Mouse (Mus musculus) hematopoietic stem cell, adult 5-6 weeks (primary cell): ENCODE results near the gene Dok7. TPM values are rescaled to one million over a fixed set of nuclear protein-coding genes. Genes with fewer than 3 reads are reported as not detected.

Experiments used
- ATAC-seq, 2 experiments: fragments of 125-278 bp in 1 of 2; replicated peaks in 1 of 2; 2 replicates each; pipeline ENCODE4 v1.8.0; 2016 to 2017; ENCODE audit warnings: inconsistent platforms in 2 of 2, mild to moderate bottlenecking in 2 of 2, moderate number of reproducible peaks in 2 of 2, low read depth in 1 of 2, moderate TSS enrichment in 1 of 2; ENCODE audit not compliant: low FRiP score in 2 of 2, poor library complexity in 2 of 2, severe bottlenecking in 2 of 2, insufficient read depth in 1 of 2, low TSS enrichment in 1 of 2
- total RNA-seq: library from RNA; stranded (forward); fragments of 172-1452, 232-1000 nt; gene quantifications from 2 replicates; pipeline ENCODE4 v1.2.3, GENCODE M21; 2017

Gene Dok7
- 0.31 TPM in 1 of 2 replicates, not detected in the other for total RNA-seq

DNA sequence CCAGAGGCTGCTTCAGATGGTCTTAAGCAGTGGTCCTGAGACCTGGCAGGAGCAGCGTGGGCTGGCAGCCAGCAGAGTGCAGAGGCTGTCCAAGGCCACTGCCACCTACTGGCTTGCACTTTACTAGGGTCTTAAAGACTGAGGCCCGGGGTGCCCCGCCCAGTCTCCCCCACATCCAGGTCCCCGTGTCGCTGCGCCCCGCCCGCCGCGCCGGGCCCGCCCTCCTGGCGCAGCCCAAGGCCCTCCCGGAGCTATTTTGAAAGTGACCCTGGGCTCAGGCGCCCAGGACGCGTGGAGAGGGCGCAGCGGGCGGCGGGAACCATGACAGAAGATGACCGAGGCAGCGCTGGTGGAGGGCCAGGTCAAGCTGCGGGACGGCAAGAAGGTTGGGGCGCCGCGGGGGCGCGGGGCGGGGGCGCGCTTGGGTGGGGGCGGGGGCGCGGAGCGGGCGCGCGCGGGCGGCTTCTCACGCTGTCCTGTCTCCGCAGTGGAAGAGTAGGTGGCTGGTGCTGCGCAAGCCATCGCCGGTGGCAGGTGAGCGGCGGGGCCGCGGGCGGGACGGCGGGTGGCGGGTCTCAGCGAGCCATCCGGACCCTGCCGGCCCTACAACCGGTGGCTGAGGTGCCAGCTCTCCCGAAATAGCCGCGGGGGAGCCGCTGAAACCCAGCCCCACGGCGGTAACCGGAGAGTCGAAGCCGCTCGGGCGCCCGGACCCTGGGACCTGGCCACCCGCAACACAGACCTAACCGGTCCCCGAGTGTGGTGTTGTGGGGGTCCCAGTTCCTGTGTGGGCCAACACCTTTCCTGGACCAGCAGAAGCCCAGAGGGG lies at the start of gene Dok7:
Dok7 (plus strand) TSS at position 163 of the 829 bp plus-strand sequence.
- ATAC-seq = peak; percentile 44 to 59; a peak in 2 of 4 replicates

DNA sequence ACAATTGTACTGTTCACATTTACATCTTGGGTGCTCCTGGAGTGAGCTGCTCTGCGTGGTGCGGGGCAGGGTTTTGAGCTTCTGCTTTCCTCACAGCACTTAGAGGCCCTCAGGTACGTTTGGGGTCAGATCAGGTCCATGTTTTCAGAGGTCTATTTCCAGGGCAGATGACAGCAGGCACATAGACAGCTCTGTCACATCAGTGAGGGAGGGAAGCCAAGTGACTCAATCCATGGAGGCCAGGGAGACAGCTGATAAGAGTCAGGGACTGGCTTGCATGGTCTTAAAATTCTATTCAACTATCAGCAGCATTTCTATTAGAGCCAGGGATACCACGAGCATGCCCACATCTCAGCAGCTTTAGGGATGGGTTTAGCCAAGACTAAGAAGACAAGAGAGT lies 47.4 kb upstream of the Dok7 start:
- no peak for ATAC-seq

- ATAC-seq = no peak
Measured at GRCm38 (mm10) chr5:35010656-35011055, 45.9 kb upstream of the Dok7 start.

- ATAC-seq = no peak
Measured at GRCm38 (mm10) chr5:35011156-35011923, 45.2 kb upstream of the Dok7 start.

- ATAC-seq = no peak
Measured at GRCm38 (mm10) chr5:35014036-35014435, 42.5 kb upstream of the Dok7 start.

DNA sequence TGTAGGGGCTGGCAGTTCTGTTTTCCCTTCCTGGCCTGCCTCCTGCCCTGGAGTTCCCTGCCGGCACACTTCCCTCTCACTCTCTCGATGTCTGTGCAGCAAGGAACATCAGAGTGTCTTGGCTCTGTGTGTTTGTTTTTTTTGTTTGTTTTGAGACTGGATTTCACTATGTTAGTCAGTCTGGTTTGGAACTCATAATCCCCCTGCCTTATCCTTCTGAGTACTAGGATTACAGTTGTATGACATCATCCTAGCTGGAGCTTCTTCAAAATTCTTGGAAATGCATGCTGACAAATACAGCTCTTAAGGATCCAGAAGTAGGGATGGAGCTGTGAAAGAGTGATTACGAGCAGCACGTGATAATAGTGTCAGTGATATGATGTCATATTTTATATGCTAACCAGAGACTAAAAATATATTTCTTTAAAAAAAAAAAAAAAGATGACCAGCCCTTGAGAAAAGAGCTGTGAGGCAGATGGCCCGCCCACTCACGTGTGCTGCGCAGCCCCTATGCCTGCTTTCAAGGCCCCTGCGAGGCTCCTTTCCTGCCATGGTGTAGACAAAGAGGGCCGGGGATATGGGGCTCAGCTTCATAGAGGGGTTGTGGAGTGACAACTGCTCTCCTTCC lies 36.8 kb upstream of the Dok7 start:
- ATAC-seq = no peak

DNA sequence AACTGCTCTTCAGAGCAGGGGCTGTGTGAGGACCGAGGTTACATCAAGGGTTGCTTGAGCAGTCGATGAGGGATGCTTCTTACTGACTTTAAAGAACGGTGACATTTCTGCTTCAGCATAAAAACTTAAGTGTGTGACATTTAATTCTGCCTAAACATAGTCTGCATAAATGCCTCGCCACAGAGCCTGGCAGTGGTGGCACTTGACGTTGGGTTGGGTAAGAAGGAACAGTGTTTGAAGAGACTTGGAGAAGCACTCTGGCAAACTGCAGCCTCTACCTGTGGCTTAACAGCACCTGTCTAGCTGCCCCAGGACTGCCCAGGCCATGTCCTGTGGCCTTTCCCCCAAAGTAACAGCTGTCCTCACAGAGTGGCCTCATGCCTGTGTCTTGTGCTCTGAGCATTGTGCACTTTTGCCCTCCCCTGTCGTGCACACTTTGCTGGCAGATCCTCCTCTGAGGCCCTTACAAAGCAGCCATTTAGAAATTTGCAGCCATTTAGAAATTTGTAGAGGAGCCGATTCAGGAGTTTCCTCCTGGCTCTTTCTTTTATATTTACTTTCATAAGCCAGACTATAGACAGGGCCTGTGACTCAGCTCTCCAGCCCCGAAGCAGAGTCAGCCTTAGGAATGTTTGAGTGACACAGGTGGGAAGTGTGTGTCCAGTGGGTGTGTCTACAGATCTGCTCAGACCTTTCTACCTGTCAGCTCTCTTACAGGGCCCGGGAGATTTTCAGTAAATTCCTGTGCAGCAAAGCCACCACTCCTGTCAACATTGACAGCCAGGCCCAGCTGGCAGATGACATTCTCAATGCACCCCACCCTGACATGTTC lies 35.9 kb upstream of the Dok7 start:
- ATAC-seq = no peak

GRCm38 (mm10) chr5:35024975-35025374 lies 31.6 kb upstream of the Dok7 start:
- peak; percentile 43 to 44; a peak in 2 of 4 replicates for ATAC-seq

- ATAC-seq = no peak
Measured at GRCm38 (mm10) chr5:35029303-35029702, 27.3 kb upstream of the Dok7 start.

DNA sequence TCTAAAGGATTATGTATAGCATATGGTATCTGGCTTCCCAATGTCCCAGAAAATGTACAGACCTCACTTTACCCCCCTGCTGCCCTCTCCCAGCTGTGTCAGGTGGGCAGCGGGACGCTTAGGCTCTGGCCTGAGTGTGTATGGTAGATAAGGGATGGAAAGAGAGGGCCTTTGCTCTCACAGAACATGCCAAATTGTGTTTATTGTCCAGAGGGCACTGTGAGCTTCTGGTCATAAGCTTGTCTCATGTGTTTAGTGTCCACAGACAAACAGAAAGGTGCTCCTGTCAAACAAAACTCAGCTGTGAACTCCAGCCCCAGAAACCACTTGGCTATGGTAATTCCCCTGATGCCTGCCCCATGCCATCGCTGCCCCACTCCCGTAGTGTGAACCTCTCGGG lies 26.8 kb upstream of the Dok7 start:
- no peak for ATAC-seq

DNA sequence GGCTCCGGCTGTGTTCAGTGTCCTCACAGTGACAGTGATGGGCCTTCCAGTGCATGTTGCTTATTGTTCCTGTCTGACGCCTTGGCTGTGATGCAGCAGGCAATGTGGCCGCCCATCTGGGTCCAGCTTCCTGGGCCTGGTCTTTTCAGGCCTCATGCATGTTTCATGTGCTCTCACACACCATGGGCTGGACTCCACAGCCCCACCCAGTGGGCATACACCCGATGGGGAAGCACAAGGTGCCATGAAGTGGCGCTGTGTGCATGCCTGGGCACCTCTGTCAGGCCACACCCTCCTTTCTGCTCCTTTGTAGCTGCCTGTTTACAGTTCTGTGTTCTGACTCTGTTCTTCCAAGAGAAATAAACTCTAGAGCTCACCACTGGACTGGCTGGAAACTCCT lies 23.5 kb upstream of the Dok7 start:
- ATAC-seq = peak; percentile 32 to 46; a peak in 3 of 4 replicates

DNA sequence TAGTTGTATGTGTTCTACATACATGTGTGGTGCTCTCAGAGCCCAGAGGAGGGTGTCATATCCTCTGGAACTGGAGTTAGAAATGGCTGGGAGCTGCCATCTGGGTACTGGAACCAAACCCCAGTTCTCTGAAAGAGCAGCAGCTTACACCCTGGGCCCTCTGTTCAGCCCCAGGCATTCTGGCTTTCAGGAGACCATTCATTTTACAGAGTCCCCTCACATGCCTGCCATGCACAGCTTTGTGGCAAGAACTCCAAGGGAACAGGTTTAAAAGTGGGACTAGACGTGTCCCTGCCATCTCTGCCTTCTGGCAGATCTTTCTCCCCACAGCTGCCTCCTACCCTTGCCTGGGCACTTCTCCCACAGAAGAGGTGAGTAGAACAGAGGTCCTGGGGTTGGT lies 22.9 kb upstream of the Dok7 start:
- no peak for ATAC-seq

- peak; percentile 21 to 55 for ATAC-seq
Measured at GRCm38 (mm10) chr5:35035141-35035540, 21.4 kb upstream of the Dok7 start.

- ATAC-seq = peak; percentile 38 to 52
Measured at GRCm38 (mm10) chr5:35035795-35036194, 20.8 kb upstream of the Dok7 start.

DNA sequence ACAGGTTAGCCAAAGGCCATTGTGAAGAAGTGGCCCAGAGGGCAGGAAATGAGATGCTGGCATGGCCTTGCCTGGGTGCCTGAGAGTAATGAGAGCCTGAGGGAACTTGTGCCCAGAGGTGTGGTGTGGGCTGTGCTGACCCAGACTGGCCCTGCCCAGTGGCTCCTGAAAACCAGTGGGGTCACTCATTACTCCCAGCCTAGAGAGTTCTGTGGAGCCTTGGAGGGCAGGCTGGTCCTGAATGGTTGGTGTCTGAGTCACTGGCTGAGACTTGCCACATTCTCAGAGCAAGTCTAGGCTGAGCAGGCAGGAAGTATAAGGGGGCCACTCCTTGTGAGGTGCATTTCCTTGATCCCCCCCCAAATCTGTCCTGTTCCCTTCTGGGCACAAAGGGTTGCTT lies 19.1 kb upstream of the Dok7 start:
- no peak for ATAC-seq

DNA sequence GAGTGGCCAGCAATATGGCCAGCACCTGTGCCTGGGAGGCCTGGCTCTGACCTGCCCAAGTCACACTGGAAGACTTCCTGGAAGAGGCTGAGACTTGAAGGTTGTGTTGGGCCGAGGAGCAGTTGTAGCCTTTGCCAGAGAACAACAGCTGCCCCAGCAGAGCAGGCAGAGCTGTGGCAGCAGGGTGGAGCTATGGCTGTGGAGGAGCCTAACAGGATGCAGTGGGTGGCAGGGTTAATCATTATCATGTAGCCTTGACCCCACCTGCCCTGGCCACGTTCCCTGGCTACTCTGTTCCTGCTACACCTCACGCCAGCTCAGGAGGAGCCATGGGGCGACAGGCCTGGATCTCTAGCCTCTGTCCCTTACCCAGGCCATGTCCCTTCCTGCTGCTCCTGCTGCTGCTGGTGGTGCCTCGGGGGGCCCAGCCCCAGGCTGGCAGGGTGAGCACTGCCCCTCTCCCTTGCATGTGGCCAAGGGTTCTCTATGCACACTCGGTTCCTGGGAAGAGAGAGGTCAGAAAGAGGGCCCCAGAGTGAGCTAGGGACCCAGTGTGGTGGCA lies 15.2 kb upstream of the Dok7 start, which contains the start of gene Hgfac:
Hgfac (plus strand) TSS at position 242 of the 562 bp plus-strand sequence.
- ATAC-seq = no peak
